Mouse (Mus musculus) cerebellum, adult 11 months (tissue): ENCODE measurements at regions not wholly inside any gene's neighbourhood (a gene's known extent, or its start where the extent isn't known, plus 50 kb on each side); places are given as distances from the start of the nearest gene placed in this dataset.
"Not testable (repeated sequence)": the region's sequence is repeated elsewhere in the genome, so short reads cannot be mapped to it uniquely, and the experiment has no call there.

Experiments used
- DNase-seq: peaks from one replicate; pipeline ENCODE4 v3.0.0; 2022

- DNase-seq = no peak
Observed at GRCm38 (mm10) chr9:30662456-30662855, 235.5 kb downstream of the Snx19 start.

GRCm38 (mm10) chr9:30653961-30654360 lies 227.1 kb downstream of the Snx19 start:
- DNase-seq = no peak

GRCm38 (mm10) chr9:30653210-30653609 lies 226.3 kb downstream of the Snx19 start:
- no peak for DNase-seq

- no peak for DNase-seq
Observed at GRCm38 (mm10) chr9:30649392-30650054, 222.6 kb downstream of the Snx19 start.

GRCm38 (mm10) chr9:30633741-30634470 lies 207.0 kb downstream of the Snx19 start:
- no peak for DNase-seq

- no peak for DNase-seq
Observed at GRCm38 (mm10) chr9:30632164-30633146, 205.5 kb downstream of the Snx19 start.

- DNase-seq = no peak
Observed at GRCm38 (mm10) chr9:30625635-30626034, 198.7 kb downstream of the Snx19 start.

GRCm38 (mm10) chr9:30625090-30625489 lies 198.2 kb downstream of the Snx19 start:
- no peak for DNase-seq

- DNase-seq = no peak
Observed at GRCm38 (mm10) chr9:30624481-30624880, 197.6 kb downstream of the Snx19 start.

GRCm38 (mm10) chr9:30619325-30619724 lies 192.4 kb downstream of the Snx19 start:
- no peak for DNase-seq

GRCm38 (mm10) chr9:30618181-30618580 lies 191.3 kb downstream of the Snx19 start:
- DNase-seq = no peak

GRCm38 (mm10) chr9:30613715-30614114 lies 186.8 kb downstream of the Snx19 start:
- DNase-seq = no peak

GRCm38 (mm10) chr9:30613003-30613552 lies 186.2 kb downstream of the Snx19 start:
- DNase-seq = no peak

GRCm38 (mm10) chr9:30610328-30610727 lies 183.4 kb downstream of the Snx19 start:
- DNase-seq = no peak

- DNase-seq = no peak
Observed at GRCm38 (mm10) chr9:30599756-30600155, 172.8 kb downstream of the Snx19 start.

- no peak for DNase-seq
Observed at GRCm38 (mm10) chr9:30597691-30598090, 170.8 kb downstream of the Snx19 start.

GRCm38 (mm10) chr9:30597092-30597491 lies 170.2 kb downstream of the Snx19 start:
- not testable (repeated sequence) for DNase-seq

- DNase-seq = no peak
Observed at GRCm38 (mm10) chr9:30592601-30593000, 165.7 kb downstream of the Snx19 start.

GRCm38 (mm10) chr9:30591246-30591645 lies 164.3 kb downstream of the Snx19 start:
- DNase-seq = no peak

- DNase-seq = no peak
Observed at GRCm38 (mm10) chr9:30590661-30591179, 163.8 kb downstream of the Snx19 start.

GRCm38 (mm10) chr9:30581271-30581821 lies 154.4 kb downstream of the Snx19 start:
- DNase-seq = no peak

GRCm38 (mm10) chr9:30580500-30580899 lies 153.6 kb downstream of the Snx19 start:
- no peak for DNase-seq
